Mouse (Mus musculus): ENCODE data around the gene Cntn1.

DNA sequence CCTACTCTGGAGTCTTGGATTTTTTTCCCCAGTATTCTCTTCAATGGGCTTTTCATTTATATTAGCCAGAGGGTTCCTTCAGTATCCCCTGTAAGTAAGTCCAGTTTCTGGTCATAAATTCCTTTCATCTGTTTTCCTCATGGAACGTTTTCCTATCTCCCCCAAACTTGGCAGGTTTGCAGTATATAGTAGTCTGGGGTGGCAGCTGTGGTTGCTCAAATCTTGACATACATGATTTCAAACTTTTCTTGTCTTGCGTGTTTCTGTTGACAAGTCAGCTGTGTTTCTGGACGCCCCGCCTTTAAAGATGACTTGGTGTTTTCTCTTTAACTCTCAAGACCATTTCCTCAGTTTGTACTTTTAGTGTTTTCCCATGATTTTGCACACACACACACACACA, 155.7 kb downstream of the Cntn1 start:
- TF ChIP-seq CTCF (IDR thresholded peaks at IDR 0.05; ENCODE audit: extremely low read depth, insufficient read depth, low read length) (no peak), POLR2A (IDR thresholded peaks at IDR 0.05; ENCODE audit: extremely low read depth, insufficient read depth, low read length) (no peak)
